Mouse (Mus musculus) spleen, adult 12 weeks (tissue): ENCODE data around the gene Lif.

ENCODE experiments used
- DNase-seq: peaks from one replicate; pipeline ENCODE4 v3.0.0; 2022; ENCODE audit warnings: low spot score

The Lif gene

GRCm38 (mm10) chr11:4298615-4299014 lies 41.3 kb downstream of the Lif start:
- no peak for DNase-seq

- no peak for DNase-seq
Observed at GRCm38 (mm10) chr11:4299191-4299590, 41.8 kb downstream of the Lif start.

GRCm38 (mm10) chr11:4299735-4300474 lies 42.5 kb downstream of the Lif start:
- no peak for DNase-seq

- DNase-seq, result no peak
Observed at GRCm38 (mm10) chr11:4300683-4301082, 43.3 kb downstream of the Lif start.

GRCm38 (mm10) chr11:4302363-4302913 lies 45.1 kb downstream of the Lif start:
- DNase-seq, result no peak

- no peak for DNase-seq
Observed at GRCm38 (mm10) chr11:4303033-4303432, 45.7 kb downstream of the Lif start.

GRCm38 (mm10) chr11:4304203-4304602 lies 46.8 kb downstream of the Lif start:
- no peak for DNase-seq

GRCm38 (mm10) chr11:4305090-4305489 lies 47.7 kb downstream of the Lif start:
- no peak for DNase-seq

- DNase-seq, result no peak
Observed at GRCm38 (mm10) chr11:4306086-4306485, 48.7 kb downstream of the Lif start.

- DNase-seq, result no peak
Observed at GRCm38 (mm10) chr11:4308060-4308513, 50.7 kb downstream of the Lif start.

GRCm38 (mm10) chr11:4308514-4309450 lies 51.4 kb downstream of the Lif start:
- no peak for DNase-seq

- DNase-seq, result no peak
Observed at GRCm38 (mm10) chr11:4309613-4310012, 52.3 kb downstream of the Lif start.

- no peak for DNase-seq
Observed at GRCm38 (mm10) chr11:4310324-4310723, 53.0 kb downstream of the Lif start.

GRCm38 (mm10) chr11:4312180-4312579 lies 54.8 kb downstream of the Lif start:
- no peak for DNase-seq

- no peak for DNase-seq
Observed at GRCm38 (mm10) chr11:4317287-4317686, 59.9 kb downstream of the Lif start.

GRCm38 (mm10) chr11:4318011-4318410 lies 60.7 kb downstream of the Lif start:
- no peak for DNase-seq

- no peak for DNase-seq
Observed at GRCm38 (mm10) chr11:4319212-4319955, 62.0 kb downstream of the Lif start.

GRCm38 (mm10) chr11:4320876-4321275 lies 63.5 kb downstream of the Lif start:
- no peak for DNase-seq
